Mouse (Mus musculus): ENCODE measurements around the gene Trim10.

Trim10 gene

GRCm38 (mm10) chr17:36915076-36915475, 45.7 kb downstream of the Trim10 start:
- peak; percentile 76 for DNase-seq

GRCm38 (mm10) chr17:36920239-36920638, 50.9 kb downstream of the Trim10 start:
- peak; percentile 17 for DNase-seq

- no peak for DNase-seq
Measured at GRCm38 (mm10) chr17:36922715-36923114, 53.3 kb downstream of the Trim10 start.

GRCm38 (mm10) chr17:36923491-36923890, 54.1 kb downstream of the Trim10 start:
- DNase-seq = no peak
